Mouse (Mus musculus) effector memory CD4-positive, alpha-beta T cell, adult 5 months (primary cell): ENCODE results near the gene Stk24. TPM values are rescaled to one million over a fixed set of nuclear protein-coding genes. Genes with fewer than 3 reads are reported as not detected.

Experiments used
- polyA plus RNA-seq: library from polyadenylated mRNA; unstranded; fragments of 100-300 nt; shearing (Covaris generic); gene quantifications from one replicate; pipeline ENCODE4 v1.2.1, GENCODE M21; 2017

Gene Stk24
- 20.4 TPM for polyA plus RNA-seq

GRCm38 (mm10) chr14:121379827-121380145 is at the start of gene Stk24:
Gene Stk24 (minus strand): TSS chr14:121380011.

Other genes with a start within 250 kb of the Stk24 start
- gene Slc15a1, start 125.2 kb upstream of the Stk24 start, polyA plus RNA-seq, result 0.11 TPM